Mouse (Mus musculus) CD4-positive, CD25-positive, alpha-beta regulatory T cell, adult 9 weeks (primary cell): Measurements from ENCODE around the gene Zfp687. TPM values are rescaled to one million over a fixed set of nuclear protein-coding genes. Genes with fewer than 3 reads are reported as not detected.

Experiments used
- polyA plus RNA-seq: library from polyadenylated mRNA; unstranded; fragments of 100-300 nt; shearing (Covaris generic); gene quantifications from one replicate; pipeline ENCODE4 v1.2.1, GENCODE M21; 2017

The Zfp687 gene
- polyA plus RNA-seq = 82.6 TPM

DNA sequence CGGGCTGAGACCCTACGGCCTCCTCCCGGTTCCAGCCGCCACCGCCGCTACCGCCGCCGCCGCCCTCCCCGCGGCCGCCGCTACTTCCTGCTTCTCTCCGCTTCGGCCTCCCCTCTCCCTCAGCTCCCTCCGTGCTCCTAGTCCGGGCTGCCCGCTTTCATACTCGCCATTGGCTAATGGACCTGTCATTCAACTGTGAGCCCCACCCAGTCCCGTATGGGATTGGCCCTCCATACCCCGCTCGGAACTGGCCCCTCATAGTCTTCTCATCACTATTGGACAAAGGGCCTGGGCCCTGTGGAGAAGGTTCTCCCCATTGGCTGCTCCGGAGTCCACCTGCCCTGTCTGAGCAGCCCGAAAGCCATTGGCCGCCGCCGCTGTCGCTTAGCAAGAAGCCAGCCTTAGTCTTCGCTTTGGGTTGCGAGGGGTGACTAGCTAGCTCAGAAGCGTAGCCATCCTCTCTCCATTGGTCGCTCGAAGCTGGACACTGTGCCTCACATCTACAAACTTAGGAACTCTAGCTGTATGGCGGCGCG lies at the start of gene Zfp687:
Gene Zfp687 (minus strand): TSS at position 112 of the 536 bp plus-strand sequence.

DNA sequence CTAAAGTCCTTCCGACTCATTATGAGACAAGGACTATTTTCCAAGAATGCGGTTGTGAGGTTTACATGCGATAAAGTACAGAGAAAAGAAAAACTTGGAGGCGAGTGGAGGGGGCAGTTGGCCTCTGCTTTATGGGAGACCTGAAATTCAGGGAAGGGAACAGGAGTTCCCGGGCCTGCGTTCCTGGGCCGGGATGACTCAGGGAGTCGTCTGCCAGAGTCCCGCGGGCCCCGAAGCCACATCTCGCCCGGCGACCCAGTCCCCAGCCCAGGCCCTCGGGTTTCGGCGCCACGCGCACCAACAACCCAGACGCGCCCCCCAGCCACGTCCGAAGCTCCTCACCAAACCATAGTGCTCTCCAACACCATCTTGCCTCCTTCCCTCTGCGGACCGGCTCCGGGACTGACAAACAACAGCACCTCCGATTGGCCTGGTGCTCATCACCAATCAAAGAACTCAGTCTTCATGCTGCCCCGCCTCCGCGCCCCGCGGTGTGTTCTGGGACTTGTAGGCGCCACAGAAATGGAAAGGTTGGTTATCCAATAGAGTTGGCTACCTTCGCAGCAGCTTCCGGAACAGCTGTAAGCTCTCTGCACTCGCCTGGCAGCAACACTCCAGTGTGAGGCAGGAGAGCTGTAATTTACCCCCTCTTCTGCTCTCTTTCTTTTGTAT lies 27.1 kb upstream of the Zfp687 start, which contains the start of gene Psmd4:
Gene Psmd4 (minus strand): TSS at position 449 of the 672 bp plus-strand sequence.

DNA sequence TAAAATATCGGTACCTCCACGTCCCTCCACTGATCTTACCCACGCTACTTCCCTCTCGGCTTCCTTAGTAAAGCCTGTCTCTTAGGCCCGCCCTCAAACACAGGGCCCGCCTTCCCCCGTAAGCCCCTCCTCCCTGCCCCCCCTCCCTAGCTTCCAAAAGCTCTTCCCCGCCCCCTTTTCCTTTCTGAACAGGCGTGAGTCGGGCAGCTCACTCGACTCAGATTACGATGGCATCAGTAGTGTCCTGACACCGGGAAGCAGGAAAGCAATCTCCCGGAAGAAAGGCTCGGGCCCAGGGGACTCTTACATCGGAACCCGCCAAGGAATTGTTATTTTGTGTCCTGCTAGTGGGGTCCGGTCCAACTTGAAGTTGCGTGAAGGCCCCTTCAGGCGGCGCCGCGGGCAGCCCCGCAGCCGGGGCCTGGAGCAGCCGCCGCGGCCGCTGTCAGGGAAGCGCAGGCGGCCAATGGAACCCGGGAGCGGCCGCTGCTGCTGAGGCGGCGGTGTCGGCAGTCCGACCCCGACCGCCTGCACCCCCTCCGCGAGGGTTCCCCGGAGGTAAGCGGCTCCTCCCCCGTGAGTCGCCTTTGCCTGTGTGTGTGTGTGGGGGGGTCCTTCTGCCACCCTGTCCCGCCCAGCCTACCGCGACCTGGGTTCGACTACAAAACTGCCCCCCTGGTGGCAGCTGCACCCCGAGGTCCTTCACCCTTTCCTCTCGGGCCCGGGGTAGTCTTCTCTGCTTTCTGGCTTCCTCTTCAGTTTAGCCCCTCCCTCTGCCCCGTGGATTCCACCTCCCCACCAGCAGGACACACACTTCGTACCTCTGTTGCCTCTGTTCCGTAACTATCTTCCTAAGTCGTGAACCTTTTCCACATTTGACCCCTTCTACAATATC lies 40.5 kb downstream of the Zfp687 start, which contains the start of gene Pi4kb:
Gene Pi4kb (plus strand): TSS at position 204 of the 895 bp plus-strand sequence.

Other genes starting within 250 kb of the Zfp687 start
- gene Cgn, start 229.0 kb downstream of the Zfp687 start, polyA plus RNA-seq = not detected
- gene Pogz, start 177.9 kb downstream of the Zfp687 start, polyA plus RNA-seq = 20.0 TPM
- 386 TPM for gene Psmb4, start 128.5 kb downstream of the Zfp687 start, polyA plus RNA-seq
- gene Selenbp1, start 82.4 kb downstream of the Zfp687 start, polyA plus RNA-seq = 4.8 TPM
- gene Rfx5, start 61.4 kb downstream of the Zfp687 start, polyA plus RNA-seq = 13.5 TPM
- gene Pi4kb, start 40.7 kb downstream of the Zfp687 start, polyA plus RNA-seq = 10.3 TPM
- gene Psmd4, start 27.2 kb upstream of the Zfp687 start, polyA plus RNA-seq = 335 TPM
- 36.5 TPM for gene Pip5k1a, start 91.5 kb upstream of the Zfp687 start, polyA plus RNA-seq
- 115 TPM for gene Vps72, start 95.6 kb upstream of the Zfp687 start, polyA plus RNA-seq
- gene Tmod4, start 109.0 kb upstream of the Zfp687 start, polyA plus RNA-seq = 3.1 TPM
- 121 TPM for gene Scnm1, start 118.6 kb upstream of the Zfp687 start, polyA plus RNA-seq
- 38.7 TPM for gene Lysmd1, start 118.6 kb upstream of the Zfp687 start, polyA plus RNA-seq
- gene Tnfaip8l2, start 126.9 kb upstream of the Zfp687 start, polyA plus RNA-seq = 310 TPM
- gene Sema6c, start 145.0 kb upstream of the Zfp687 start, polyA plus RNA-seq = 0.24 TPM
- 38.0 TPM for gene Gabpb2, start 202.5 kb upstream of the Zfp687 start, polyA plus RNA-seq
- gene Cdc42se1, start 213.3 kb upstream of the Zfp687 start, polyA plus RNA-seq = 512 TPM
- gene Mllt11, start 216.7 kb upstream of the Zfp687 start, polyA plus RNA-seq = 9.7 TPM
- 1.6 TPM for gene Gm128, start 226.2 kb upstream of the Zfp687 start, polyA plus RNA-seq
- not detected for gene Bnipl, start 235.7 kb upstream of the Zfp687 start, polyA plus RNA-seq